In genomic region chr5:45857254-45858011, GRCm38 (mm10) we compare ENCODE assay signal across 8 mouse cellular contexts. TPM values are rescaled to one million over a fixed set of nuclear protein-coding genes. Genes with fewer than 3 reads are reported as not detected.
DNase-seq lines count a peak whose midpoint lies in the region; ATAC-seq lines count a peak whose summit lies in the region.

Gene Lcorl, minus strand, starts transcription at chr5:45857615.

- H3K4me2 ChIP-seq in kidney, embryonic 15.5 days: peak within 1 kb of the TSS; percentile 83

- H3K27me3 ChIP-seq in heart, embryonic 10.5 days (ENCODE audit: insufficient read depth, poor library complexity, severe bottlenecking): no peaks in the 10 kb centered on the region
- H3K27me3 ChIP-seq in kidney, embryonic 15.5 days: no peaks in the 10 kb centered on the region

- peak within 1 kb of the TSS; percentile 97 for H3K27ac ChIP-seq in heart, embryonic 10.5 days
- peak within 1 kb of the TSS; percentile 99 for H3K27ac ChIP-seq in kidney, embryonic 15.5 days

- WGBS in heart, embryonic 10.5 days: under 1% methylated on average over 76 of the region's 79 CpGs
- under 1% methylated on average over 67 of the region's 79 CpGs for WGBS in kidney, embryonic 15.5 days

- H3K4me3 ChIP-seq in heart, embryonic 10.5 days: peak within 1 kb of the TSS; percentile 96
- peak within 1 kb of the TSS; percentile 94 for H3K4me3 ChIP-seq in kidney, embryonic 15.5 days (replicated peaks)

- H3K36me3 ChIP-seq in heart, embryonic 10.5 days: no peaks in the 10 kb centered on the region
- no peaks in the 10 kb centered on the region for H3K36me3 ChIP-seq in kidney, embryonic 15.5 days

- H3K4me1 ChIP-seq in heart, embryonic 10.5 days: peaks cover 4% of the 10 kb centered on the region; the same call in 1 of the 2 replicates
- peaks cover 5% of the 10 kb centered on the region; the same call in 1 of the 2 replicates for H3K4me1 ChIP-seq in kidney, embryonic 15.5 days

- ATAC-seq in erythroblast, adult 5-6 weeks (replicated peaks; ENCODE audit: low FRiP score, poor library complexity, severe bottlenecking): peak; percentile 98
- peak; percentile 97 for ATAC-seq in kidney, embryonic 15.5 days (replicated peaks; ENCODE audit: low FRiP score)
- peak; percentile 96 for ATAC-seq in monocyte, adult 5-6 weeks (replicated peaks; ENCODE audit: insufficient number of reproducible peaks, low FRiP score, low TSS enrichment, poor library complexity, severe bottlenecking)

- H3K9ac ChIP-seq in kidney, embryonic 15.5 days: peak within 1 kb of the TSS; percentile 97

- DNase-seq in B cell, adult 2 months: peak; percentile 96 to 97
- DNase-seq in brain, adult 2 months (ENCODE audit: low read depth, low spot score): peak; percentile 99
- DNase-seq in heart, embryonic 10.5 days (ENCODE audit: low spot score): peak; percentile 98
- peak; percentile 92 for DNase-seq in liver
- DNase-seq in spleen, postnatal 4 days (ENCODE audit: low spot score in 2 of 2): peak; percentile 89 to 93

- no peaks in the 10 kb centered on the region for H3K9me3 ChIP-seq in heart, embryonic 10.5 days
- H3K9me3 ChIP-seq in kidney, embryonic 15.5 days (replicated peaks): no peaks in the 10 kb centered on the region

RNA-seq across cellular contexts. Expression of gene Lcorl, which starts in this region (rescaled TPM):
- 11.3 and 13.6 TPM in 2 replicates for total RNA-seq in erythroblast, adult 5-6 weeks (2015; ENCODE audit: low replicate concordance)
- total RNA-seq in erythroblast, adult 5-6 weeks (2017; ENCODE audit: low replicate concordance): 7.4 and 11.2 TPM in 2 replicates
- polyA plus RNA-seq in heart, embryonic 10.5 days (2016; fragmentation: Nextera tagmentation; extraction: Ambion mirVana): 17.8 and 19.6 TPM in 2 replicates
- 26.5 and 33.3 TPM in 2 replicates for polyA plus RNA-seq in kidney, embryonic 15.5 days (2015; fragmentation: Nextera tagmentation; extraction: Ambion mirVana)
- total RNA-seq in monocyte, adult 5-6 weeks (2017): 31.8 to 36.6 TPM (median 35.7 TPM) in 3 replicates

Comparison
In these comparisons a context has a peak if more than half of its experiments do, and no peak if none do; other contexts are left out.
1. Peak in every context shown above with its lines: DNase-seq, ATAC-seq, H3K4me3 ChIP-seq and H3K27ac ChIP-seq.